Mouse (Mus musculus) layer of hippocampus, postnatal 14 days (tissue): Measurements from ENCODE around the gene Creb3l4. TPM values are rescaled to one million over a fixed set of nuclear protein-coding genes. Genes with fewer than 3 reads are reported as not detected.

Source experiments
- DNase-seq, 2 experiments: peaks; one replicate each; pipeline ENCODE4 v3.0.0; 2021 to 2022; ENCODE audit warnings: low spot score in 2 of 2, mixed read lengths in 1 of 2
- total RNA-seq, 2 experiments: library from RNA; stranded (reverse); gene quantifications; 2 replicates each; pipeline ENCODE4 v1.2.3; 2021

Gene Creb3l4
- total RNA-seq, 2 experiments from 2014 or later = not detected

DNA sequence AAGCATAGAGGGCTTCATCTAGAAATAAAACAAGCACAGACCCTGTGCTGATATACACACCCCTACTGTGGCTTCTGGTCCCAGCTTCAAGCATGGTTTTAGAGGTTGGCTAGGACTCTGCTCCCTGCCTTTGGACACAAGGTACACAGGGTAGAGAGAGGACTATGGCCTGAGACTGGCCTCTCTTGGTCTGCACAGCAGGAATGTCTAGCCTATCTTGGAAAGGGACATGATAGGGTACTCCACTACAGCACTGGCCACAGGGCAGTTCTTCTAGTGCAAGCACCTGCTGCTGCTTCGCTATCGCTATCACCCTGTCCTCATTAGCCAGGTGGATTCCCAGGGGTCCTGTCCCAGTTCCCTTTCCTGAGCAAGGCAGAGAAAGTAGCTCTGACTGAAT is 2.1 kb downstream of the Creb3l4 start:
- DNase-seq = no peak

DNA sequence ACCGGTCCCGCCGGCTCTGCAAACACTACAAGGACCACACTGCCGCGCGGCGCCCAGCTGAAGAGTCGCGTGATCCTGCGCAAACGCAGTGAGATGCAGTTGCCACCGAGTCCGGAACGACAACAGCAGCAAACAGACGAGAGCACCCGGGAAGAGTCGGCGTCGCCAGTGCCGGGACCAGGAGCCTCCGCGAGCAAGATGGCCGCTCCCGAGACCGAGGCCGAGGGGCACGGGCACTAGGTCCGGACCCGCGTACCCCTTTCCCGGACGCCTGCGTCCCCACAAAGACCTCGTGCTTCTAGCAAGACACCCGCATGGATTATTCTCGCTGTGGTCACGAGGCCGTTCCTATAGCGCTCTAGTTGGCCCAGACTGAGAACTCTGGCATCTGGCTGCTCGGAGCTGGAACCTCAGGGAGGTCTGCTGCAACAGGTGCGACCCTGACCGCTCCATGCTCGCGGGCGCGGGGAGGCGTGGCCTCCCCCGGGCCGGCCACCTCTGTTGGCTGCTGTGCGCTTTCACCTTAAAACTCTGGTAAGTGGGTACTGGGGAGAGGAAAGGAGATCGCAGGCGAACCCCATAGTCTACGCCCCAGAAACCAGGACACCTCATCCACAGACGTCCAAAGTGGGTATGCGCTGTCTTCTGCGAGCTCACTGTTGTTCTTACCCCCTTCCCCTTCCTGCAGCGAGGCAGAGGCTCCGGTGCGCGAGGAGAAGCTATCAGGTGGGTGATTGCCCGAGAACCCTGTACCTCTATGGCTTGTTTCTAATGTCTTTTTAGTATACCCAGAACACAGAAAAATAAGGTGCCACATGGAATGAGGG is 11.6 kb downstream of the Creb3l4 start, which contains the start of gene Jtb:
TSS of gene Jtb (plus strand) at position 91 of the 827 bp plus-strand sequence.
- DNase-seq = peak; percentile 91 to 97

GRCm38 (mm10) chr3:90231075-90231474 is 12.2 kb downstream of the Creb3l4 start:
- DNase-seq = no peak

GRCm38 (mm10) chr3:90224331-90224730 is 19.0 kb downstream of the Creb3l4 start:
- no peak for DNase-seq

DNA sequence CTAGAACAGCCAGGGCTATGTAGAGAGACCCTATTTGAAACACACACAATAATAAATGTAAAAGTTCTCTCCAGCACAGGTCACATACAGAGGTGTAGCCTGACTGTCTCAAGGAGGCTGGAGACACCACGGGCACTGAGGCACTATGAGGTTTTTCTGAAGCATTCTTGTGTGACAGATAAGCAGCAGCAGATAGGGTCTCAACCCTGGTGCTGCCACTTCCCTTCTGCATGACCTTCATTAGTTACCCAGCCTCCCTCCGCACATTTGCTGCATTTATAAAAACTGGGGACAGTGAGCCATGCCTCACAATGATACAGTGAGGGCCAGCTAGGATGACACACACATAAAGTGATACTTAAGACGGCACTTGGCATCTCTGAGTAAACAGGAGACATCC is 20.4 kb downstream of the Creb3l4 start:
- DNase-seq = no peak

DNA sequence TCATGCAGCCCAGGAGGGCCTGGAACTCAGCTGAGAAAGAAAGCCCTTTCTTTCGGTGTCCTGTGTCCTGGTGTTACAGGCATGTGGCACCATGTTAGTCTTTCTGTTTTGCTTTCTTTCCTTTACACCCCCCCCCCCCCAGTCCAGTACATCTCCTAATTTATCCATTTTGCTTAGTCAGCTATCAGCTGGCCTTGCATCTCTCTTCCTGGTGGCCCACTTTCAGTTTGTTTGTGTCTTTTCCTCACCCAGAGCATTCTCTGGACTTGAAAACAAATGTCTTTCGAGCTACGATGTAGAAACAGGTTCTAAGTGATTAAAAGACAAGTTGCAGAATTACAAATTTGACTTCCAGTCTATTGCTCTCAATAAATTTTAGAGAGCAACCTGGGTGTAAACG is 20.9 kb downstream of the Creb3l4 start:
- DNase-seq = no peak

- DNase-seq = no peak
These were observed 22.2 kb downstream of the Creb3l4 start for GRCm38 (mm10) chr3:90221123-90221522.

DNA sequence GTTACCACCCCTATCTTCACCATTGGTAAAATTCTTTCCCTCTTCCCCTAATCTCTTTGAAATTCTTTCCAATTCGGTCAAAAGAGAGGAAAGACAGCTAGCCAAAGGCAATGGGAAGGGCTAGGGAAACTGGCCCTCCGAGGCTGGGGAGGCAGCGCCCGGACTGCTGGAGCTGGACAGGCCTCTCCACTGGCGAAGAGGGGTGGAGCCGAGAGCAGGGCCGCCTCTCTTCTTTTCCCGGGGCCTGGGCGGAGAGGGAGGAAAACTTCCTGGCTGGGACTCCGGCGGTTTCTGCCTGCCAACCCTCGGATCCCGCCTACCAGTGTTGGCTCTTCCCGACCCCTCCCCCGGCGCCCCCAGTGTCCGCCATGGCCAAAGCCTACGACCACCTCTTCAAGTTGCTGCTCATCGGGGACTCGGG is 22.8 kb downstream of the Creb3l4 start:
- peak; percentile 21 to 56 for DNase-seq

DNA sequence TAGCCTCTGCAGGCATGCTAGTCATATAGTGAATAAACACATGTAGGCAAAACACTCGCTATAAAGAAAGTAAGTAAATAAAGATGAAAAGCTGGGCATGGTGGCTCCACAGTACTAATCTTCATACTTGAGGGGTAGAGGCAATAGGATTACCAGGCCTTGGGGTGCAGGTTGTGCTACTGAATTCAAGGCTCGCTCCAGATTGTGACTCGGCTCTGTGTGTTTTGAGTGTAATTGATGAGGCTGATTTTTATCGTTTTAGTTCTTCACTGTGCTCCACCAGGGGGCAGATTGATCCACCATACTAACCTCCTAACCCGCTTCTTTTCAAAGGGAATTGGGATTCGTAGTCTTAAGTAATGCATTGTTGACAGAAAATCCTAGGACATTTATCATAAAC is 23.2 kb downstream of the Creb3l4 start:
- DNase-seq = peak; percentile 36 to 74

DNA sequence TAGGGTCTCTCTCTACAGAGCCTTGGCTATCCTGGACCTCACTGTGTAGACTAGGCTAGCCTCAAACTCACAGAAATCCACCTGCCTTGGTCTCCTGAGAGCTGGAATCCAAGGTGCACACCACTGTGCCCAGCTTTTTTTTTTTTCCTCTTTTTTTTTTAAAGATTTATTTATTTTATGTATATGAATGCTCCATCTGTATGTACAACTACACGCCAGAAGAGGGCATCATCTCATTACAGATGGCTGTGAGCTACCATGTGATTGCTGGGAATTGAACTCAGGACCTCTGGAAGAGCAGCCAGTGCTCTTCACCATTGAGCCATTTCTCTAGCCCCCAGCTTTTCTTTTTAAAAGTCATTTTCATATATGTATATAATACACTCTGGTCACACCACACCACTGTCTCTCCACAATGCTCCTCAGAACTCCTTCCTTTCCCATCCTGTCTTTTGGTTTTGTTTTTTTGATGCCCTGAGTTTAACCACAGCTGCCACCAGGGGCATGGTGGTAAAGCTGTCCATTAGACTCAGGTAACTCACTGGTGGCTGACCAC is 27.4 kb downstream of the Creb3l4 start:
- DNase-seq = no peak

DNA sequence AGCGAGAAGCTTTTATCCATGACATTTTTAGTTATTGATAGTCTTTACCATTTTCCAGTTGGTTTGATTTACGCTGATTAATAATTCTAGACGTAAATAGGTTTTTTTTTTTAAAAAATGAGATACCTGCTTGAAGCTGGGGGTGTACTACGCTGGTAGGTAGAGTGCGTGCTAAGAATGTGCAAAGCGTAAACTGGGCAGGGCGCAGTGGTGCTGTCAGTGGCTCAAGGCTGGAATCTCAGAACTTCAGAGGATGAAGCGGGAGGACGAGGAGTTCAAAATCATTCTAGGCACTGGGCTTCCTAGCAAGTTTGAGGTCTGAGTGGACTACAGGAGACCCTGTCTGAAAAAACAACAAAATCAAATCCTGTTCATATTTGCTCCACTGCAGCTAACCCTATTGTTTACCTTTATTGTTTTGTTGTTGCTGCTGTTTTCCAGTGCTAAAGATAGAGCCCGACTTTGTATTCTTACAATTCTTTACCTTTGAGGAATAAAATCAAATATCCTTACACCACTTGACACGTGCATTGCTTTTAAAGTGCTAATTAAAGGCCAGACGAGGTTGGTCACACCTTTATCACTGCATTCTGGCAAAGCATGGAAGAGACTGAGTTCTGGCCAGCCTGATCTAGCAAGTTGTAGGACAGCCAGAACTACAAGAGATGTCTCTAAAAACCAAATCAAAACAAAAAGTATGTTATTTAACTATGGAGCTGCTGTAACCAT is 29.2 kb downstream of the Creb3l4 start:
- DNase-seq = no peak

- DNase-seq = peak; percentile 93 to 96
These were observed 29.9 kb downstream of the Creb3l4 start, which contains the start of the genes Rps27 and Rab13 for GRCm38 (mm10) chr3:90213377-90213866. TSS of gene Rps27 (minus strand) at chr3:90213651. TSS of gene Rab13 (plus strand) at chr3:90213695.

DNA sequence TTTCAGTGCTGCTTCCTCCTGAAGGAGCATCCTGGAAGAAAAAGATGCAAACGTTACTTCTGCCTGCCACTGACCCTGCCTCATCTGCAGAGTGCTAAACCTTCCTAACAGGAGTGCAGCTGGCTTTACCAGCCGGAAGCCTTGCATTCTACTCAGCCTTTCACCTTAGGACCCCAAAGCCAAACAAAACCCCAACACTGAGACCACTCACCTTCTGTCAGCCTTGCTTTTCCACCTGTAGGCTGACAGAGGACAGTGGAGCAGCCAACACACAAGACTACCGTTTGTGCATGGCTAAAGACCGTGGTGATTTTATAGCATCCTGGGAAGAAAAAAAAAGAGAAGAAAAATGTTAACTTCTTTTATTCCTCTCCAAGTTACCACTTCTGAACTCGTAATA is 30.6 kb downstream of the Creb3l4 start:
- no peak for DNase-seq

DNA sequence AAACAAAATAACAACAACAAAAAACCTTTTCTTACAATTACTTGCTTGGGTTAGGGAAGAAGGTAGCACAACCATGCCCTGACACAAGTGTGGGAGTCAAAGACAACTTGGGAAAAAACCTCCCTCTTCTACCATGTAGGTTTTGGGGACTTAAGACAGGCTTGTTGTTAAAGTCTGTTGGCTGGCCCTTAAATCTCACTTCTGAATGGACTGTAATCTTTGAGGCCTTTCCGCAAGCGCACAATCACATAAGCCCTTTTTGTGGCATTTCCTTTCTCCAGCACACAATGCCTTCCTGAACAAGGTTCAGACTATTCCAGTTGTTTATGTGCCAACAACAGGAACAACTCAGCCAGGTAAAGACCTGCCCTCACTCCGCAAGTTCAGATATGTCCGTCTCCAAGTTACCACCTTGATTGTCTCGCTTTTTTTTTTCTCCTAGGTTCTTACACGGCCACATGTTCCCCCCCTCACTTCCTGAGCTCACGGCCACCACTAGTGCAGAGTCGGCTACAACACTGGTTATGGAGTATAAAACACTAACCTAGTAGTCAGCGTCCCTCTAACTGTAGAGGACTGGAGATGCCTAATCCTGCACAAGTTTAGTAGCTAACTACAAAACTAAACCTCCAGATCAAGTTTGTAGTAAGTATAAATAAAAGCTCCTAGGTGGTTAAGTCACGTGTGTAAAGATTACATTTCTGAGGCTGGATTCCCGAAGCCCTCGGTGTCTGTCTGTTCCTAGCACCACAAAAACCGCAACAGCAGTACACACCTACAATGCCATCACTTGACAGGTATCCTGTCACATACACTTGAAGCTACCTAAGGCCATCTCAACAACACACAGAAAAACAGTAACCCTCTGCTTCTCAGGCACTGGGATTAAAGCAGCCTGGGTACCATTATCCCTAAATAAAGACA is 31.6 kb downstream of the Creb3l4 start:
- DNase-seq = no peak

DNA sequence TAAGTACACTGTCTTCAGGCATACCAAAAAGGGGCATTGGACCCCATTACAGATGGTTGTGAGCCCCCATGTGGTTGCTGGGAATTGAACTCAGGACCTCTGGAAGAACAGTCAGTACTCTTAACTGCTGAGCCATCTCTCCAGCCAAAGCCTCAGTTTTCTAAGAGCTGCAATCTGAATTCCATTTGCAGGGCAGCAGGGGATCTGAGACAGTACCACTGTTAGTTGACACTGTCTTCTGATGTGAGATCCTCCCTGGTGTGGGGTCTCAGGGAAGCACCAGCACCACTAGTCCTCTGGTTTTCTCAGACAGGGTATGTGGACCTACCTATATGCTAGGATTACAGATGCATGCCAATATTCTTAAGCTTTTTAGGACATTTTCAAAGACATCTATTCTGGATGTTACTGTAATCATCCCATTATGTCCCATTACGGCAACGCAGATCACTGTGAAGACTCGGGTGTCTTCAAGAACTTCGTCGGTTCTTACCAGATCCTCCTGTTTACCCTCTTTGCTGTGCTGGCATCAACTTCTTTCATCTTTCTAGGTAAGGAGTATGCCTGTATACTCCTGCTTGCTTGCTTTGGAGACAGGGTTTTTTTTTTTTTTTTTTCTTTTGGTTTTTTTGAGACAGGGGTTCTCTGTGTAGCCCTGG is 33.3 kb downstream of the Creb3l4 start:
- no peak for DNase-seq

GRCm38 (mm10) chr3:90208662-90209061 is 34.6 kb downstream of the Creb3l4 start:
- no peak for DNase-seq

- no peak for DNase-seq
These were observed 38.7 kb downstream of the Creb3l4 start for GRCm38 (mm10) chr3:90204582-90204981.

DNA sequence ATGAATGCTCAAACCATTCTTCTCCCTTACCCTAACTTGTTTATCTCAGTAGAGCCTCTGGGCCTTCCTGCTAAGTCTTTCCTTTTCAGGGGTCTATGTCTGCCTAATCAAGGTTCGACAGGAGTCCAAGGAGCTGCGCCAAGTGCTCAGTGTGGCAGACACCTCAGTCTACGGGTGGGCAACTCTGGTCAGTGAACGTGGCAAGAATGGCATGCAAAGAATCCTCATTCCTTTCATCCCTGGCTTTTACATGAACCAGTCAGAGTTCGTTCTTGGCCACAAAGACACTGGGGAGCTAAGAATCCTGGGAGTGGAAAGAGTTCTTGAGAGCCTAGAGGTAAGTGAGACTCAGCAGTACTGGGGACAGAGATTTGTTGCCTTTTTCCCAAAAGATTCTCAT is 39.7 kb downstream of the Creb3l4 start:
- no peak for DNase-seq

GRCm38 (mm10) chr3:90202884-90203283 is 40.4 kb downstream of the Creb3l4 start:
- no peak for DNase-seq

DNA sequence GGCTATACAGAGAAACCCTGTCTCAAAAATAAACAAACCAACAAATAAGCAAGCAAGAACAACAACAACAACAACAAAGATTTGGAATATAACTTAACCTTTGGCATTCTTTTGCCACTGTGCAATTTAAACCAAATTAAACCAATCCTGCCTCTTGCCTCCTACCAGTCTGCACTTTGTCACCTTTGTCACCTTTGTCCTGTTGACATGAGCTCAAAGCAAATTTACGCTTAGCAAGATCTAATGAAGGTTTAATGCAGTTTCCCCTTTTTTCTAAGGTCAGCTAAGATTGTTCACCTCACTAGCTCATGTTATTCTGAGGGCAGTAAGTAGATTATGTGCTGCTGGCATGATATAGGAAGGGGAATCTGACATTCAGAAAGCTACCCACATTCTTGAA is 45.8 kb downstream of the Creb3l4 start:
- no peak for DNase-seq
